Mouse (Mus musculus) left cerebral cortex, adult 8-10 months (tissue): Measurements from ENCODE around the gene Mtfr1l. TPM values are rescaled to one million over a fixed set of nuclear protein-coding genes. Genes with fewer than 3 reads are reported as not detected.
A peak's percentile ranks its signal among the peaks of the same experiment; 100 is the strongest.
"Not testable (repeated sequence)": the region's sequence is repeated elsewhere in the genome, so short reads cannot be mapped to it uniquely, and the experiment has no call there.

ENCODE experiments used
- DNase-seq, 2 experiments: peaks; one replicate each; pipeline ENCODE4 v3.0.0; 2022; ENCODE audit warnings: low spot score in 2 of 2
- total RNA-seq, 4 experiments: library from RNA; stranded (reverse); gene quantifications; 2 replicates each; pipeline ENCODE4 v1.2.4; 2022

Gene Mtfr1l
- total RNA-seq, 4 experiments from 2014 or later, result 70.0 to 79.5 (median 71.9) TPM

DNA sequence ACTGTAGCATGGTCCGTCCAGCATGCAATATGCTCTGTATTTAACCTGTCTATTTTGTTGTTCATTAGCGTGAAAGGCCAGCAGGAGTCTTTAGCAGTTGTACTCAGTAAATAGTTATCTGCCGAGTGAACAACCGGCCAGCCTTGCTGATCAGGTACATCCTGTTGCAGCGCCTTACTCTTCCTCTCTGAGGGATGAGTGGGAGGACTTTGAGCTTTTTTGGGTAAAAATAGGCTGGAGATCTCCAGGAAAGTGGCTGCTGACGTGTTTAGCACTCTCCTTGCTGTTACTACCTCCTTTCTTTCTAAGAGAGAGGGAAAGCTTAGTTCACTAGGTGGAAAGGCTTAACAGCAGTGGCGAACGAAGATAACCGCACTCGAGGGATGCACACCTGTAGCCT lies 17.5 kb downstream of the Mtfr1l start:
- no peak for DNase-seq

DNA sequence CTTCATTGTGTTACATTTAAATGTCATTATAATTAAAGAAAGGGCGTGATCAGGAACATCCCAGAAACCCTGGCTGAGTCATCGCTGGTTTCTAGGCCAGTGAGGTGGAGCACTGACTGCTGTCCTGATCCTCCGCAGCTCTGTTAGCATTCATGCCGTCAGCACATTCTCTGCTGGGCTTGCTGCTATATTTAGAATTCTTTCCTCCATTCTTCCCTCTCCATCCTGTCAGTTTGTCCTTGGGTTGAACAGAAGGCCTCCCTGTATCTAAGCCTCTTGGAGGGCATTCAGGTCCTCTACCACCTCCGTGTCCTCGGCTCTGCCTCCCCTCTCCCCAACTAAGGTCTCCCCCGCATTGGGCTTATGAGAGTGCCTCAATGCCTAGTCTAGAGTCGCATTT lies 18.2 kb downstream of the Mtfr1l start:
- peak in 1 of 2 experiments; percentile 57 for DNase-seq

DNA sequence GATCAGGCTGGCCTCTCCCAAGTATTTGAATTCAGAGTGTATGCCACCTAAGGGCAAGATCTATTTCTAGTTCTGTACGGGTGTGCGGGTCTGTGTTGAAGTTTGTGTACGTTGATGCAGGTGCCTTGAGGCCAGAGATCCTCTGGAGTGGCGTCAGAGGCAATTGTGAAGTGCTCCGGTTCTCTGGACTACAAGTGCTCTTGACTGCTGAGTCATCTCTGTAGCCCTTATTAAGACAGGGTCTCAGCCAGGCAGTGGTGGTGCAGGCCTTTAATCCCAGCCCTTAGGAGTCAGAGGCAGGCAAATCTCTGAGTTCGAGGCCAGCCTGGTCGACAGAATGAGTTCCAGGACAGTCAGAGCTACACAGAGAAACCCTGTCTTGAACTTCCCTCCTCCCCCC lies 19.6 kb downstream of the Mtfr1l start:
- no peak for DNase-seq

DNA sequence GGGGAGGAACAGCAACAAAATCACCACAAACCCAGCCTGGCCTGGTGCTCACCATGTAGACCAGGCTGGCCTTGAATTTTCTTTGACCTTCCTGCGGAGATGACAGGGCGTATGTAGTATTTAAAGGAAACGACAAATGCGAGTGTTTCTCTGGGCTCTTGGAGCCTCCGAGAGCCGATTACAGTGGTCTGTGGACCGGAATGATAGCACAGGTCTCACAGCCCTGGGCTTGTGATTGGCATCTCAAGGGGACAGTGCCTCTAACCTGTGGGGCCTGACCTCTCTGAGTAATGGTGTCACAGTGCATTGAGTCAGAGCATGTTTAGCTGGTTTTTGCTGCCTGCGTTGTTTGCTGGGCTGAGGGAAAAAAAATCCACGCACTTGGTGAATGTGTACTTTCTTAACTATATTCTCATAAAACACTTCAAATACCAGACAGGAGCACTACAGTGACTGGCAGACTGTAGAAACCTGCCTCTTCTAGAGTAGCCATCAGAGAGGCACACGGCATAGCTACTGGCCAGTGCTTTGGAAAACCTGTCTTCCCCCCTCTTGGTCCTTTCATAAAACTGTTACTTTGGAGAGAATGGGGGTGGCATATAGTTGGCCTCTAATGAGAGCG lies 20.8 kb downstream of the Mtfr1l start:
- DNase-seq, result no peak

DNA sequence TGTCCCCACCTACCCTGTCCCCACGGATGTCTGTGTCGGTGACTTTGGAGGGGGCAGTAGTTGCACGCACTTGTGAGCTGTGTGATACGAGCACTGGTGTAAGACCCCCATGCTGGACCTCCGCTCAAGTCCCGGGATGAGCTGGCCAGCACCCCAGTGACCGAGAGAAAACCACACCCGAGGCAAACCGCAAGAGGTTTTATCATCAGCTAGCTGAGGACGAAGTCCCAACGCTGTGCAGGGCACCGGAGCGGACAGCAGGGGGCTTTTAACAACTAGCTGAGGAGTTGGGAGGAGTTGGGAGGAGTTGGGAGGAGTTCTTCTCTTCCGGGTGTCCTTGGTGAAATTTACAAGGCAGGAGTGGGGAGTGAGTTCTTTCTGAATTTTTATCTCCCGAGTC lies 22.4 kb downstream of the Mtfr1l start:
- no peak for DNase-seq

DNA sequence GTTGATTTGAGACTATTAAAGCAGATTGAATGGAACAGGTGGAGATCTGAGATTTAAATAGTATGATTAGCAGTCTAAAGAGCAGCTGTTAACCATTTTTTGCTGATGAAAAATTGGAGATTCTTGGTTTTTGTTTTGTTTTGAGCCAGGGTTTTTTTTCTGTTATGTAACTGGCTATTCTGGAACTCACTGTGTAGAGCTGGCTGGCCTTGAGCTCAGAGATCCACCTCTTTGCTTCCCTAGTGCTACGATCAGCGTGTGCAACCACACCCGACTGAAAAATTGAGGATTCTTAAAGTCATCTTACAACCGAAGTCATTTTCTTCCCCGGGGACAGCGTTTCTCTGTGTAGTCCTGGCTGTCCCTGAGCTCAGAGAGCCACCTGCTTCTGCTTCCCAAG lies 23.5 kb downstream of the Mtfr1l start:
- DNase-seq, result no peak

DNA sequence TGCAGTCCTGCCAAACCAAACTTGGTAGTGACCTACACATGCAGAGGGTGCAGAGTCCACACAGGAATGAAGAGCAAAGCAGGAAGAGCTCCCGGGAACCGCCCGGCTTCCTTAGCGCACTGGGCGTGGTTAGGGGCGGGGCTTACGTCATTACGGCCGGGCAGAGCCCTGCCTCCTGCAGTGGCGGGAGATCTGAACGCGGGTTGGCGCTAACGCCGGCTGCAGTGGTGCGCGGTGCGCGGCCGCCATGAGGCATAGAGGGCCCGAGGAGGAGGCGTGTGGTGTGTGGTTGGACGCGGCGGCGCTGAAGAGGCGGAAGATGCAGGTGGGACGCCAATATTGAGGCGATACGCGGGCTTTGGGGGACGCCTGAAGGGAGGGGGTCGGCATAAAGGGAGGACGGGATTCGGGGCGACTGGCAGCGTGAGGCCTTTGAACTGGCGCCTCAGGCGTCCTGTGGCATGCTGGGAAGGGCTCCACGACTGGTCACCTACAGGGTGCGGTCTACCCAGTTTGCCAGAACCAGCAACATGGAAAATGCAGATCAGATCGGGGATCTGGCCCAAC lies 24.3 kb downstream of the Mtfr1l start, which contains the start of gene Aunip:
Gene Aunip, plus strand, starts transcription at position 155 of the 567 bp plus-strand sequence.
- DNase-seq, result peak; percentile 68 to 81

DNA sequence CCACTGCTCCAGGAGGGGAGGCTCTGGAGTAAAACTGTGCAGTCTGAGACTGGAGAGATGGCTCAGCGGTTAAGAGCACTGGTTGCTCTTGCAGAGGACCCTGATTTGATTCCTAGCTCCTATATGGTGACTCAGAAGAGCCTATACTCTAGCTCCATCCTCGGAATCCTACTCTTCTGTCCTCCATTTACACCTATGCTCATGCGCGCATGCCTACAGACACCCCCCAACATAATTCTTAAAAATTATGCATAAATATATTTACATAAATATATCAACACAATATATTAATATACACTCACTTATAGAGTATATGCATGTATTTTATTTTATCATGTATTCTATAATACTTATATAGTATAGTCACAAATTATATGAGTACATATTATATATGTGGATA lies 24.8 kb downstream of the Mtfr1l start:
- no peak for DNase-seq

DNA sequence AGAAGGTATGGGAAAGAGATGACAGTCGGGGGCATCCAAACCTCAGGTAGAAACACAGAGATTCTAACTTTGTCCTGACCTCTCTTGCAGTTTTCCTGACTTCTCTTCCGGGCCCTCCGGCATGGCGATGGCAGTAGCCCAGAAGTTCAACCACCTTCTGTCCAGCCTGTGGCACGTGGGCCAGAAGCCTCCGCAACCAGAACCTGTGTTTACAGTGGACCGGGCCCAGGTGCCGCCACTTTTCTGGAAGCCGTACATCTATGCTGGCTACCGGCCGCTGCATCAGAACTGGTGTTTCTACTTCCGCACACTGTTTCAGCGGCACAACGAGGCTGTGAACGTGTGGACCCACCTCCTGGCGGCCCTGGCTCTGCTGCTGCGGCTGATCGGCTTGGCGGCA lies 28.5 kb downstream of the Mtfr1l start:
- no peak for DNase-seq

DNA sequence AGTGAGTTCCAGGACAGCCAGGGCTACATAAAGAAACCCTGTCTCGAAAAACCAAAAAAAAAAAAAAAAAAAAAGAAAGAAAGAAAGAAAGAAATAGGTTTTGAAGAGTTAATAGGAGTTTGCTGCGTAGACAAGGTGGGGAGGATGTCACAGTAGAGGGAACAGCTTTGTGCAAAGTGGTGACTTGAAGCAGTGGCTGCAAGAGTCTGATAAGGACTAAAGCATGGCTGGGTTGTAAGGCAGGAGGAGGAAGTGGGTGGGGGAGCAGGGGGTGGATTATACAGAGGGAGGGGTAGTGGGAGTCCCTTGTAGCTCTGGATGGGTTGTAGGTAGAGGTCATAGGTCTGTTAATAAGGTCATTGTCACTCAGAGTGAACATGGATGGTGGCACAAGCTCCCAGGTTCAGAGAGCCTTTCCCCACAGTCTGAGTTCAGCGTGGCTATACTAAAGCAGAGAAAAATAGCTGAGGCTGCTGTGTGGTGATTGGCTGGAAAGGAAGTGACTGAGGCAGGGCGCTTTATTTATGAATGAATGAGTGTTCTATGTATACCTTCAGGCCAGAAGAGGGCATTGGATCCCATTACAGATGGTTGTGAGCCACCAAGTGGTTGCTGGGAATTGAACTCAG lies 29.1 kb downstream of the Mtfr1l start:
- DNase-seq, result no peak

DNA sequence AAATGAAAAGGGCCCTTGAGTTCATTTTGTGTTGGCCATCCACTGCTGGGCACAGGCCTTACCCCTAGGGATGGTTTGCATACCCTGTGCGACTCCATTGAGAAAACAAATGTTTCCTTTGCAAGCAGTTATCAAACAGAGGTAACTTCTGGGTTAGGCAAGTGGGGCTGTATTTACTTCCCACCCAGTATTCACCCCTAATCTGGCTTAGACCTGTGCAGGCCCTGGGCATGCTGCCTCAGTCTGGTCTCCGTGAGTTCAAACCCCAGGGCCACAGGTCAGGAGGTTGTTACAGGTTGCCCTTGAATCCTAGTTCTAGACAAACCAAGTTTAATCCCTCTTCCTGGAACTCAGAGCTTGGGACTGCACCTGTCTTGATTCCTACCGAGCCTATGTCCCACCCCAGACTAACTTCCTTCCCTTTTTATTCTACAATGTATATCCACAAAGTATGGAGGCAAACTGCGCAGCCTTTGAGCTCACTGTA lies 29.8 kb downstream of the Mtfr1l start:
- no peak for DNase-seq

DNA sequence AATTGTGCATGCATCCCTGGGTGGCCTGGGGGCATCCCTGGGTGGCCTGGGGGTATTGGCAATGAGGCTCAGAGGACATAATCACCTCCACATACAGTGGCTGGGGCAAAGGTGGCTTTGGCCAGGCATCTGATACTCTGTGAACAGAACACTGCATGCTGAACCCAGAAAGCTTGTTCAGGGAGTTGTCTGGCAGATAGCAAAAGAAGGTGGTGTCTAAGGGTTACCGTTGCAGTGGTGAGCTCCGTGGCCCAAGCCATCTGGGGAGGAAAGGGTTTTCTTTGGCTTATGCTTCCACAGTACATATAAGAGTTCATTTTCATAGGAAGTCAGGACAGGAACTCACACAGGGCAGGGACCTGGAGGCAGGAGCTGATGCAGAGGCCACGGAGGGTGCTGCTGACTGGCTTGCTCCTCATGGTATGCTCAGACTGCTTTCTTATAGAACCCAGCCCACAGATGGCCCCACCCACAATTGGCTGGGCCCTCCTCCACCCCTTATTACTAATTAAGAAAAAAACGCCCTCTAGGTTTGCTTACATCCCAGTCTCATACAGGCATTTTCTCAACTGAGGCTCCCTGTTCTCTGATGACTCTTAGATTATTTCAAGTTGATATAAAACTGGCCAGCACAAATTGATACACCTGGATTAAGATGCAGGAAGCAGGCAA lies 31.4 kb downstream of the Mtfr1l start:
- no peak for DNase-seq

DNA sequence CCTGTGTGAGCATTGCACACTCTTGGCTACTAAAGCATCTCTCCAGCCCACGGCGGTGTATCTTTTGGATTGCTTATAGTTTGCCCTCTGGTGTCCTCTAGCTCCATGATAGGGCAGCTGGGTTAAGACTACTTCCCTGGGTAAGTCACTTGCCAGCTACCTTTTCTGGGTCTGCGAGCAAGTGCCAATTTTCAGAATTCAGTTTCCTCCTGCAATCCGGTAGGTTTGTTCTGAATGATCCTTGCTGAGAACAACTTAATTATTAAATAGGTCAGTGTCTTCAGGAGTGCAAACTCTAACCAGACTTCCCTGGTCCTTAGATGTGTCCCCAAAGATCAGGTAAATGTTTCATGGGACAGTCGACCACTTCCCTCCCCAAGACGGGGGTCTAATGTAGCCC lies 34.1 kb downstream of the Mtfr1l start:
- DNase-seq, result no peak

DNA sequence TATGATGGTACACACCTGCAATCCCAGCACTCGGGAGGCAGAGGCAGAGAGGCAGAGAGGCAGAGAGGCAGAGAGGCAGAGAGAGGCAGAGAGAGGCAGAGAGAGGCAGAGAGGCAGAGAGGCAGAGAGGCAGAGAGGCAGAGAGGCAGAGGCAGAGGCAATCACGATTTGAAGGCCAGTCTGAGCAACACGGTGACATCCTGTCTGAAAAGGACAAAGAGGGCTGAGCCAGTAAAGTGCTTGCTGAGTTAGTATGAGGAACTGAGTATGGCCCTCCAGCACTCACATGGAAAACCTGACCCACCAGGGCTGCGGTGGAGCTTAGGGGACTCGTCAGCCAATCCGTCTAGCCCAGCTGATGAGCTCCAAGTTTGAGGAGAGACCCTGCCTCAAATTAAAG lies 36.2 kb downstream of the Mtfr1l start:
- DNase-seq, result not testable (repeated sequence)

DNA sequence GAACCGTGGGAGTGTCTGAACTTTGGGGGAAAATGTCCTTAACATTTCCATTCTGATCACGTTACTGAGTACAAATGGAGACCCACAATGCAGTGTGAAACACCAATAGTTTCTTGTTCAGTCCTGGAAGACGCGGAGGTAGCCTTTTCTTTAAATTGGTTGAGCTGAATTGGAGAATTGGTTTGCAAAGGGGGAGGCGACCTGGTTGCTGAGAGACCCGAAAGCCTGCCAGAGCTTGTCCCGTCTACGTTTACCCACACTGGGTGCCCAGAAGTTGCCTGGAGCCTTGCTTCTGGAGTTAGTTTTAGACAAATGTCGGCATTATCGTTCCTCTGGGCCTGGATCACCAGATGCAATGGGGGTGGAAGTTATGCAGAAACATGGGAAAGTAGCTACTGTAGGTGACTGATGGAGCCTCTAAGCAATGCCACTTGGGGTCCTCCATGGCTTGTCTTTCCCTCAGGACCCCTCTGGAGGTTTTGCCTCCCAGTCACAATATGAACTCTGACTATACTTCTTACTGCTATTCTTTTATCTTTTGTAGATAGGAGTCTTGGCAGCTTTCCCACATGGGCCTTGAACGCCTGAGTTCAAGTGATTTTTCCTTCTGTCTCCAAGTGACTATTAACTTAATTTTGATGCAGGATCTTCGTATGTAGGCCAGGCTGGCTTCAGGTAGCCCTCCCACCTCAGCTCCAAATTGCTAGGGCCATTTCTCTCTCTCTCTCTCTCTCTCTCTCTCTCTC lies 37.0 kb downstream of the Mtfr1l start:
- no peak for DNase-seq

DNA sequence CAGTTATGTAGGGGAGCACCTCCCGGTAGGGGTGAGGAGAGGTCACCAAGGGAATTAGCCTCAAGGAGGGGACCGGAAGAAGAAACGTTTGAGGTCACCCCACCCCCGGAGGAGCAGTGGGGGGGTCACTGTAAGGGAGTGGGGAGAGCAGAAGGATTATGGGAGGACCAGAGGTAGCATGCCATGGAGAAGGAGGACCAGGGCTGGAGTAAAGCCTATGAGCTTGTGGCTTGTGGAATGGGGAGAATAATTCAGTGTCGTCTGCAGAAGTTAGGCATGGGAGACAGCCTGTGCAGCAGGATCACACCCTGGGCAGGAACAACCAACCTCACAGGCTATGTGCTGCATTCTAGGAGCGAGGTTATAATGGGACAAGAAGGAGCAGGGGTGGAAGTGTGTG lies 38.0 kb downstream of the Mtfr1l start:
- DNase-seq, result no peak

DNA sequence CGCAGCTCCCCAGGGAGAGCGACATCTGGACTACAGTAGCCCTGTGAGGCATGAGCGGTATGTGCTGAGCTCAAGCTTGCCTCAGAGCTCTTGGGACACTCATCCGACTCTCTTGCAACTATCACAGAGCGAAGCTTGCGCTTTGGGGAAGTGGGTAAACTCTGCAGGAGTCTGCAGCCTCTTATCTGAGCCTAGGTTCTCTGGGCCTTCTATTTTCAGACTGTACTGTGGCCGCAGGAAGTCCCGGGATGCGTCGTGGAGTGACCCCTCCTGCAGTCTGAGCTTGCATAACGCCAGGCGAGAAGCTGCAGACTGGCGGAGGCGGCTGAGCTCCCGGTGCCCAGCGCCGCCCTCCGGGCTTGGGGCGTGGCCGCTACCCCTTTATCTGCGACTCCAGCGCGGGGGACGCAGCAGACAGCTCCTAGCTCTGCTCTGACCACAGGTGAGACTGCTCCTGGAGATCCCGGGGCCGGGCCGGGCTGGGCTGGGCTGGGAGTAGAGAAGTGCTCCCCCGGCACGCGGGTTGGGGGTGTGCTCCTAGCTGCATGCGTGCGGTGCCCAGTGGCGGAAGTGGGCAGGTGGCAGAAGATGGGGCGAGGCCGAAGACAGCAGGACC lies 38.5 kb downstream of the Mtfr1l start, which contains the start of gene Paqr7:
Gene Paqr7, plus strand, starts transcription at position 103 of the 616 bp plus-strand sequence.
- peak; percentile 70 to 79 for DNase-seq

DNA sequence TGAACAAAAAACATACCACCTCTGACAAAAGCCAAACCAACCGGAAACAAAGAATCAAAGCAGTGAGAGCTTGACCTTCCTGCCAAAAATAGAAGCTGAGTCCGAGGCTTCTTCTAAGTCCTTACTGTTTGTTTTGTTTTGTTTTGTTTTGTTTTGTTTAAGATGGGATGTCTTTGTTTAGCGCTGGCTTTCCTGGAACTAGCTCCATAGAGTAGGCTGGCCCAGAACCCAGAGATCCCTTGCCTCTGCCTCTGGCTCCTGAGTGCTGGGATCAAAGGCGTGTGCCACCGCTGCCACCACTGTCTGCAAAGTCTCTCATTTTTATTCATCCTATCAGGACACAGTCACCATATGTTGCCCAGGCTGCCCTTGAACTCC lies 39.7 kb downstream of the Mtfr1l start:
- no peak for DNase-seq

DNA sequence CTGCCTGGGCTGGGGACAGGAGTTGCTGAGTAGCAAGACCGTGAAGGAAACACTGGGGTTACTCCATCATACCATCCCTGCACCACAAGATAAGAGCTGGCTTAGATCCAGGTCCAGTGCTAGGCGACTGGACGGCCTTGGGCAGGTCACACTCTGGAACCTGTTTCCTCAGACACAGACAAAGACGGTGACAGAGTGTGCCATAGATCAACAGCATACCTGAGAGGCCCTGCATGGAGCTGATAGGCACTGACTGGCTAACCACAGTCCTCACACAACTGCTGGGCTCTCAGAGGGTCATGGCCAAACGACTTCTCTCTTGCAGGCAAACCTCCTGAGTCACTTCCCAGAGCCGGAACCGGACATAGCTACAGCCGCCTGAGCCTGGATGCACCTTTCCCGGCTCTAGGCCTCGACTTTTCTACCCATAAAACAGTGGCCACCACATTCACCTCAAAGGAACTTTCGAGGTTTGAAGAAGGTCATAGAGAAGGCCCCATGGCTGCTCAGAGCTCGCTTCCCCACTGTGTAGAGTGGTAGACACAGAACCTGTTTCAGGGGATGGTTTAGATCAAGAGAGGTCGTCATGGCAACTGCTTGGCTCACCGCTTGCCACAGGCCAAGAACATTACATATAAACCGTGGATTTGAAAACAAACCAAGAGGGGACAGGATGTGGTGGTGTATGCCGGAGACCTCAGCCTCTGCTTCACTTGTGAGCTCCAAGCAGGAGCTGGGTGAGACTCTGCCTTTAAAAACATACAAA lies 40.2 kb downstream of the Mtfr1l start:
- DNase-seq, result no peak

DNA sequence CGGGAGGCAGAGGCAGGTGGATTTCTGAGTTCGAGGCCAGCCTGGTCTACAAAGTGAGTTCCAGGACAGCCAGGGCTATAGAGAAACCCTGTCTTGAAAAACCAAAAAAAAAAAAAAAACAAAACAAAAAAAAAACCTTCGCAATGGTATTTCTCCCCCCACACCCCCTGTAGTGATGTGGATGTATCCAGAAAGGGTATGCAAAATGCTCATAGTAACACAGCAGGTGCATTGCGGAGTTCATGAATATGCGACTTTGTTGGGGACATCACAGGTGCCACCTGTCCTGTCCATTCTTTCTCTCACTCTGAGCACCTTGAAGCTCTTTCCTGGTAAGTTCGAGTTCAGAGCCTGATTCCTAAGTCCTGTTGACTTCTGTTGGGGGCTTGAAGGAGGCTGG lies 41.0 kb downstream of the Mtfr1l start:
- DNase-seq, result not testable (repeated sequence)
